Mouse (Mus musculus) lung, embryonic 14.5 days (tissue): ENCODE measurements at regions not wholly inside any gene's neighbourhood (a gene's known extent, or its start where the extent isn't known, plus 50 kb on each side); places are given as distances from the start of the nearest gene placed in this dataset.

Source experiments
- ATAC-seq: fragments of 200-750 bp; cut with Nextera tagmentation; 2 replicates; pipeline ENCODE4 v1.8.0; 2017; ENCODE audit warnings: mild to moderate bottlenecking, moderate TSS enrichment, moderate library complexity; ENCODE audit not compliant: insufficient read depth
- DNase-seq: peaks from one replicate; pipeline ENCODE4 v3.0.0-alpha.2; 2015
- H3K27ac ChIP-seq: fragments of 300-500 bp; sonication (generic); 2 replicates; pipeline ENCODE4 v1.5.1; 2014; ENCODE audit warnings: low read depth, mild to moderate bottlenecking, moderate library complexity
- H3K27me3 ChIP-seq: fragments of 300-500 bp; sonication (generic); 2 replicates; pipeline ENCODE4 v1.6.1; 2014; ENCODE audit warnings: low read length, control low read depth; ENCODE audit not compliant: insufficient read depth
- H3K36me3 ChIP-seq: fragments of 300-500 bp; sonication (generic); 2 replicates; pipeline ENCODE4 v1.6.1; 2014; ENCODE audit warnings: control low read depth; ENCODE audit not compliant: insufficient read depth
- H3K4me1 ChIP-seq: fragments of 300-500 bp; sonication (generic); 2 replicates; pipeline ENCODE4 v1.6.1; 2014; ENCODE audit warnings: antibody characterized with exemption, control low read depth; ENCODE audit not compliant: insufficient read depth
- H3K4me2 ChIP-seq: fragments of 300-500 bp; sonication (generic); 2 replicates; pipeline ENCODE4 v1.6.1; 2014; ENCODE audit warnings: mild to moderate bottlenecking
- H3K4me3 ChIP-seq: fragments of 300-500 bp; sonication (generic); 2 replicates; pipeline ENCODE4 v1.5.1; 2014; ENCODE audit warnings: low read depth, low read length
- H3K9ac ChIP-seq: fragments of 300-500 bp; sonication (generic); 2 replicates; pipeline ENCODE4 v1.6.1; 2014
- H3K9me3 ChIP-seq: fragments of 300-500 bp; sonication (generic); 2 replicates; pipeline ENCODE4 v1.6.1; 2016; ENCODE audit warnings: low read depth, low read length, control low read depth
- CTCF ChIP-seq: IDR thresholded peaks from 2 replicates; pipeline ENCODE4 v1.5.1; 2016; ENCODE audit warnings: antibody characterized with exemption, low read depth
- WGBS: fragments of 180-500 bp; shearing (Covaris S2); extraction: QIAGEN DNeasy Blood & Tissue Kit; methylation state at CpG from one replicate; pipeline ENCODE4 v1.1.7; 2014; 5-methylcytosine and 5-hydroxymethylcytosine counted together

DNA sequence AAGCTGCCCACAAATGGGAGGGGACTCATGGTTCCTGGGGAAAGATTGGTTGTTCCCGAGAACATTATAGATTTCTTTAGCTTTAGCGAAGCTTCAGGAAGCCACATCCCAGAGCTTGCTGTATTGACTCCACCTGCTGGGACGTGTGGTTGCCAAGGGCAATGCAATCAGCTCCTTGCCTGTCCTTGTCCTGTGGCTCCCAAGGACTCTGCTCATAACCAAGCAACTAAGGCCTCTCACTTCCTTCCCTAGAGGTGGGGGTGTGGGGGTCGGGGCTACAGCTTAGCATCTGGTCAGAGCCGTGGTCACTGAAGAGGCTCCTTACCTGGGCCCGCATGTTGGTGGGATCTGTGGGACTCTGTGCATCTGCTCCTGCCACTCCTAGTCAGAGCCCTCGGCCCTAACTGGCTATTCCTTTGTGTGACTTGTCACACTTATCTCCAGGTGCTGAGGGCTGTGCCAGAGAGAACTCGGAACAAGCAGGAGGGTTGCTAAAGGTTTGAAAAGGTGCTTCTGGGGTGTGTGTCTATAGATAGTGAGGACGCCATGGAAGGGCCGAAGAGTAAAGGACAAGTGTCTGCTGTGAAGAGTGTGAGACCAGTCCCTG is 270.9 kb upstream of the N4bp1 start:
- Histone ChIP-seq H3K27ac (no peak overlapping the region), H3K4me3 (no peak overlapping the region), H3K36me3 (no peaks in the 10 kb centered on the region), H3K27me3 (no peaks in the 10 kb centered on the region), H3K9me3 (no peaks in the 10 kb centered on the region), H3K4me2 (no peak overlapping the region), H3K4me1 (no peaks in the 10 kb centered on the region), H3K9ac (no peak overlapping the region)
- DNase-seq: no peak
- no peak for TF ChIP-seq CTCF
- WGBS: 55% methylated on average over 10 of the region's 10 CpGs
- no peak for ATAC-seq

DNA sequence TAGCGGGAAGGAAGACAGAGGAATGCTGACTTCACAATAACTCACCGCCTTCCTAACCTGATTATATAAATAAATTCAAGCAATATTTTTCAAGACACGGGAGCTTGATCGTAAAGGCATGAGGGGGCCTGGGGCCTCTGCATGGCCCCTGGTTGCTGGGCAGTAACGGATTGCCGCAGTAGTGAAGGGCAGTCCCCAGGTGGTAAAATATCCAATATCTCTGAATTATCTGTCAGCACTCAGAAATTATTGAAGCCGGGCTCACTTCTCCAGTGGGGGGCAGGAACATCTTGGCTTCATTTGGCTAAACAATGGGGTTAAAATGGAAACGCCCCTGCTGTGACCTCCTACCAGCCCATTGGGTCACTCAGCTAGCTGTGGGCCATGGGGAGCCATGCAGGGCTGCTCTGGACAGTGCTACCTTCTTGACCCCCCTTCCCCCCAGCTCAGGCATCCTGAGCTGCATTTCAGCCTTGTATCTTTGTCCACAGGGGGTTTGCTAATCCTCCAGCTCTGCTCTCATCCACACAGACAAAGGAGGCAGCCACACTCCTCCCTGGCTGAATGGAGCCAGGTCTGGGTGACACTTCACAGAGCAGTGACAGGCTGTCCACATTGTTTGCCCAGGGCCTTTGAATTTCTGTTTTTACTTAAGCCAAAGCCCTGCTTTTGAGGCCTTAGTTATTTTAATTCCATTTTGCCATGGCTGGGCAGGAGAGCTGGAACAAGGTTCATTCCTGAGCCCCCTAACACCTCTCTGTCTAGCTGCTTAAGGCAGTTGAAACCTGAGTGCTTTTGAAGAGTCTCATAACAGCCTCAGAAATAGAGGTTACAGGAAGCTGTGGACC is 267.2 kb upstream of the N4bp1 start:
- Histone ChIP-seq H3K4me3 (no peak overlapping the region), H3K9me3 (no peaks in the 10 kb centered on the region), H3K36me3 (no peaks in the 10 kb centered on the region), H3K27me3 (no peaks in the 10 kb centered on the region), H3K4me2 (no peak overlapping the region), H3K27ac (no peak overlapping the region), H3K9ac (no peak overlapping the region), H3K4me1 (no peaks in the 10 kb centered on the region)
- DNase-seq (no peak), ATAC-seq (no peak; the same call in 1 of the 2 replicates)
- 36% methylated on average over 8 of the region's 8 CpGs for WGBS
- no peak for TF ChIP-seq CTCF

GRCm38 (mm10) chr8:87148853-87149252 is 263.8 kb upstream of the N4bp1 start:
- Histone ChIP-seq H3K4me3 (no peak overlapping the region), H3K9ac (no peak overlapping the region), H3K27ac (no peak overlapping the region), H3K4me1 (no peaks in the 10 kb centered on the region), H3K27me3 (no peaks in the 10 kb centered on the region), H3K9me3 (no peaks in the 10 kb centered on the region), H3K36me3 (no peaks in the 10 kb centered on the region), H3K4me2 (no peak overlapping the region)
- 84% methylated on average over 6 of the region's 6 CpGs for WGBS
- no peak for TF ChIP-seq CTCF
- DNase-seq (no peak), ATAC-seq (no peak)

- Histone ChIP-seq H3K27ac (no peak overlapping the region), H3K9ac (no peak overlapping the region), H3K4me1 (no peaks in the 10 kb centered on the region), H3K27me3 (no peaks in the 10 kb centered on the region), H3K4me2 (no peak overlapping the region), H3K36me3 (no peaks in the 10 kb centered on the region), H3K9me3 (no peaks in the 10 kb centered on the region), H3K4me3 (no peak overlapping the region)
- DNase-seq: no peak
- TF ChIP-seq CTCF: no peak
- no peak for ATAC-seq
- 63% methylated on average over 5 of the region's 5 CpGs for WGBS
Measured at GRCm38 (mm10) chr8:87147704-87148103, 262.6 kb upstream of the N4bp1 start.

- ATAC-seq (no peak), DNase-seq (no peak)
- no peaks in the 10 kb centered on the region for H3K4me1 ChIP-seq
- H3K27me3 ChIP-seq: no peaks in the 10 kb centered on the region
- no peak overlapping the region for H3K4me2 ChIP-seq
- no peak overlapping the region for H3K27ac ChIP-seq
- WGBS: 84% methylated on average over 4 of the region's 4 CpGs
- TF ChIP-seq CTCF: no peak
- H3K9ac ChIP-seq: no peak overlapping the region
- no peaks in the 10 kb centered on the region for H3K9me3 ChIP-seq
- H3K36me3 ChIP-seq: no peaks in the 10 kb centered on the region
- H3K4me3 ChIP-seq: no peak overlapping the region
Measured at GRCm38 (mm10) chr8:87137412-87137811, 252.4 kb upstream of the N4bp1 start.

DNA sequence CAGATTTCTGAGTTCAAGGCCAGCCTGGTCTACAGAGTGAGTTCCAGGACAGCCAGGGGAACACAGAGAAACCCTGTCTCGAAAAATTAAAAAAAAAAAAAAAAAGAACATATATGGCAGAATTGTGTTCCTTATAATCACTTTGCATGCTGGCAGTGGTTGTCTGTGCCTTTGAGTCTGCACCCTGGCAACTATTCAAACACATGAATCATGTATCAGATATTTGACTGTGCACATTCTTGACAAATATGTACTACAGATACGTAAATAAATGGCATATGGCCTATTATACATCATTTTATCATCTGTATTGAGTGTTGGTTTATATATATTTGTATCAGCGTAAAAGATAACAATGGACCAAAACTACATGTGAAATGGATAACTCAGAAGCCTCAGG is 246.7 kb upstream of the N4bp1 start:
- DNase-seq: no peak
- Histone ChIP-seq H3K9me3 (no peaks in the 10 kb centered on the region), H3K4me3 (no peak overlapping the region), H3K9ac (no peak overlapping the region), H3K36me3 (no peaks in the 10 kb centered on the region), H3K27me3 (no peaks in the 10 kb centered on the region), H3K27ac (no peak overlapping the region), H3K4me2 (no peak overlapping the region), H3K4me1 (no peaks in the 10 kb centered on the region)
- no peak for ATAC-seq
- no peak for TF ChIP-seq CTCF
- WGBS: 77% methylated on average over 3 of the region's 3 CpGs

GRCm38 (mm10) chr8:87130691-87131090 is 245.6 kb upstream of the N4bp1 start:
- H3K27me3 ChIP-seq: no peaks in the 10 kb centered on the region
- DNase-seq (no peak), ATAC-seq (no peak)
- H3K4me3 ChIP-seq: no peak overlapping the region
- H3K9ac ChIP-seq: no peak overlapping the region
- WGBS: 55% methylated on average over 3 of the region's 3 CpGs
- TF ChIP-seq CTCF: no peak
- no peaks in the 10 kb centered on the region for H3K4me1 ChIP-seq
- no peaks in the 10 kb centered on the region for H3K9me3 ChIP-seq
- no peaks in the 10 kb centered on the region for H3K36me3 ChIP-seq
- H3K4me2 ChIP-seq: no peak overlapping the region
- no peak overlapping the region for H3K27ac ChIP-seq
